Mouse (Mus musculus) midbrain, postnatal 0 days (tissue): ENCODE measurements around the gene Ccdc34. TPM values are rescaled to one million over a fixed set of nuclear protein-coding genes. Genes with fewer than 3 reads are reported as not detected.

Experiments
- ATAC-seq: fragments of 200-750 bp; cut with Nextera tagmentation; 2 replicates; pipeline ENCODE4 v1.8.0; 2017; ENCODE audit warnings: moderate number of reproducible peaks, mild to moderate bottlenecking, moderate TSS enrichment, moderate library complexity; ENCODE audit not compliant: low FRiP score
- DNase-seq: peaks from one replicate; pipeline ENCODE4 v3.0.0-alpha.2; 2015; ENCODE audit warnings: low spot score
- H3K27ac ChIP-seq: fragments of 300-500 bp; sonication (generic); 2 replicates; pipeline ENCODE4 v1.5.1; 2014; ENCODE audit warnings: low read depth, mild to moderate bottlenecking, low read length, mixed read lengths
- H3K27me3 ChIP-seq: fragments of 300-500 bp; sonication (generic); 2 replicates; pipeline ENCODE4 v1.6.1; 2014; ENCODE audit warnings: low read length, control low read depth, mixed read lengths; ENCODE audit not compliant: insufficient read depth
- H3K36me3 ChIP-seq: fragments of 300-500 bp; sonication (generic); 2 replicates; pipeline ENCODE4 v1.6.1; 2014; ENCODE audit warnings: low read length, control low read depth, mixed read lengths; ENCODE audit not compliant: insufficient read depth
- H3K4me1 ChIP-seq: fragments of 300-500 bp; sonication (generic); 2 replicates; pipeline ENCODE4 v1.6.1; 2014; ENCODE audit warnings: mild to moderate bottlenecking, control low read depth, antibody characterized with exemption, low read length, mixed read lengths; ENCODE audit not compliant: insufficient read depth
- H3K4me2 ChIP-seq: fragments of 300-500 bp; sonication (generic); 2 replicates; pipeline ENCODE4 v1.6.1; 2014; ENCODE audit warnings: low read depth, mild to moderate bottlenecking, low read length, mixed read lengths; ENCODE audit not compliant: poor library complexity, severe bottlenecking
- H3K4me3 ChIP-seq: fragments of 300-500 bp; sonication (generic); 2 replicates; pipeline ENCODE4 v1.5.1; 2014; ENCODE audit warnings: low read depth, mild to moderate bottlenecking, low read length, moderate library complexity
- H3K9ac ChIP-seq: fragments of 300-500 bp; sonication (generic); replicated peaks from 2 replicates; pipeline ENCODE4 v1.6.1; 2014; ENCODE audit warnings: mild to moderate bottlenecking, low read length, moderate library complexity, mixed read lengths; ENCODE audit not compliant: poor library complexity, severe bottlenecking
- H3K9me3 ChIP-seq: fragments of 300-500 bp; sonication (generic); 2 replicates; pipeline ENCODE4 v1.6.1; 2016; ENCODE audit warnings: low read length, control low read depth
- CTCF ChIP-seq: IDR thresholded peaks from 2 replicates; pipeline ENCODE4 v1.5.1; 2016; ENCODE audit warnings: antibody characterized with exemption, mild to moderate bottlenecking
- WGBS: fragments of 180-500 bp; shearing (Covaris S2); extraction: QIAGEN DNeasy Blood & Tissue Kit; methylation state at CpG from one replicate; pipeline ENCODE4 v1.1.7; 2014; 5-methylcytosine and 5-hydroxymethylcytosine counted together
- polyA plus RNA-seq: library from polyadenylated mRNA; unstranded; fragments of >200 nt; fragmentation: Nextera tagmentation; extraction: Ambion mirVana; gene quantifications from 2 replicates; pipeline ENCODE4 v1.2.1, GENCODE M21; 2015
- total RNA-seq: library from RNA; depleted of rRNA; stranded (reverse); fragments of >200 nt; gene quantifications from 2 replicates; pipeline ENCODE4 v1.2.3, GENCODE M21; 2014

Gene Ccdc34
- total and polyA plus RNA-seq, 2 experiments from 2014 or later: 19.8 to 28.9 TPM

GRCm38 (mm10) chr2:110019656-110020055 is 2.0 kb downstream of the Ccdc34 start:
- DNase-seq (no peak), ATAC-seq (no peak)
- H3K9ac ChIP-seq: peak overlapping the region; percentile 19; the same call in 1 of the 2 replicates
- H3K4me2 ChIP-seq: no peak overlapping the region; the same call in 1 of the 2 replicates
- H3K27me3 ChIP-seq: no peaks in the 10 kb centered on the region
- H3K36me3 ChIP-seq: peaks cover 7% of the 10 kb centered on the region; the same call in 1 of the 2 replicates
- TF ChIP-seq CTCF: no peak
- H3K4me3 ChIP-seq: no peak overlapping the region
- peaks cover 4% of the 10 kb centered on the region; the same call in 1 of the 2 replicates for H3K4me1 ChIP-seq
- no peaks in the 10 kb centered on the region for H3K9me3 ChIP-seq
- 79% methylated on average over 4 of the region's 4 CpGs for WGBS
- no peak overlapping the region for H3K27ac ChIP-seq

- WGBS: 79% methylated on average over 1 of the region's 1 CpGs
- no peak for TF ChIP-seq CTCF
- peaks cover 7% of the 10 kb centered on the region; the same call in 1 of the 2 replicates for H3K36me3 ChIP-seq
Observed at GRCm38 (mm10) chr2:110020430-110020829, 2.8 kb downstream of the Ccdc34 start.

GRCm38 (mm10) chr2:110036265-110036664 is 18.6 kb downstream of the Ccdc34 start:
- WGBS: 45% methylated on average over 4 of the region's 4 CpGs
- H3K4me3 ChIP-seq: no peak overlapping the region
- DNase-seq (no peak), ATAC-seq (no peak)
- H3K36me3 ChIP-seq: 0 out of 2 replicates have a peak, but pooled peaks cover 3% of the 10 kb centered on the region
- H3K9ac ChIP-seq: no peak overlapping the region
- TF ChIP-seq CTCF: no peak
- no peaks in the 10 kb centered on the region for H3K27me3 ChIP-seq
- H3K27ac ChIP-seq: no peak overlapping the region
- no peaks in the 10 kb centered on the region for H3K4me1 ChIP-seq
- H3K9me3 ChIP-seq: no peaks in the 10 kb centered on the region
- H3K4me2 ChIP-seq: no peak overlapping the region

More at GRCm38 (mm10) chr2:110020430-110020829, 2.8 kb downstream of the Ccdc34 start:
- no peak overlapping the region for H3K27ac ChIP-seq
- H3K9me3 ChIP-seq: no peaks in the 10 kb centered on the region
- H3K4me1 ChIP-seq: peaks cover 4% of the 10 kb centered on the region; the same call in 1 of the 2 replicates
- DNase-seq (no peak), ATAC-seq (no peak)
- H3K27me3 ChIP-seq: no peaks in the 10 kb centered on the region
- H3K4me2 ChIP-seq: no peak overlapping the region
- H3K9ac ChIP-seq: no peak overlapping the region
- no peak overlapping the region for H3K4me3 ChIP-seq

- Histone ChIP-seq H3K9ac (no peak overlapping the region), H3K4me2 (no peak overlapping the region), H3K36me3 (0 out of 2 replicates have a peak, but pooled peaks cover 3% of the 10 kb centered on the region), H3K4me1 (no peaks in the 10 kb centered on the region), H3K27me3 (no peaks in the 10 kb centered on the region), H3K9me3 (no peaks in the 10 kb centered on the region), H3K27ac (no peak overlapping the region), H3K4me3 (no peak overlapping the region)
- TF ChIP-seq CTCF: no peak
- 78% methylated on average over 4 of the region's 4 CpGs for WGBS
- ATAC-seq (no peak), DNase-seq (no peak)
Observed at GRCm38 (mm10) chr2:110036665-110037064, 19.0 kb downstream of the Ccdc34 start.

GRCm38 (mm10) chr2:110037221-110037620 is 19.6 kb downstream of the Ccdc34 start:
- Histone ChIP-seq H3K27ac (no peak overlapping the region), H3K9ac (no peak overlapping the region), H3K4me2 (no peak overlapping the region), H3K27me3 (no peaks in the 10 kb centered on the region), H3K36me3 (0 out of 2 replicates have a peak, but pooled peaks cover 3% of the 10 kb centered on the region), H3K9me3 (no peaks in the 10 kb centered on the region), H3K4me3 (no peak overlapping the region), H3K4me1 (no peaks in the 10 kb centered on the region)
- no peak for ATAC-seq
- DNase-seq: no peak
- 87% methylated on average over 2 of the region's 2 CpGs for WGBS
- TF ChIP-seq CTCF: no peak

- no peak overlapping the region for H3K4me2 ChIP-seq
- no peak overlapping the region for H3K9ac ChIP-seq
- DNase-seq (no peak), ATAC-seq (no peak)
- WGBS: 91% methylated on average over 5 of the region's 5 CpGs
- H3K4me3 ChIP-seq: no peak overlapping the region
- TF ChIP-seq CTCF: no peak
- H3K27me3 ChIP-seq: no peaks in the 10 kb centered on the region
- no peaks in the 10 kb centered on the region for H3K9me3 ChIP-seq
- H3K4me1 ChIP-seq: no peaks in the 10 kb centered on the region
- H3K27ac ChIP-seq: no peak overlapping the region
- 0 out of 2 replicates have a peak, but pooled peaks cover 3% of the 10 kb centered on the region for H3K36me3 ChIP-seq
Observed at GRCm38 (mm10) chr2:110038341-110038740, 20.7 kb downstream of the Ccdc34 start.
